Mouse (Mus musculus): ENCODE measurements around the gene Lrrc25. TPM values are rescaled to one million over a fixed set of nuclear protein-coding genes. Genes with fewer than 3 reads are reported as not detected.
"Not testable (repeated sequence)": the region's sequence is repeated elsewhere in the genome, so short reads cannot be mapped to it uniquely, and the experiment has no call there.

Gene Lrrc25
- polyA plus RNA-seq, 1 experiment: 0.33 TPM

GRCm38 (mm10) chr8:70584606-70585257 lies 31.2 kb upstream of the Lrrc25 start:
- peaks cover 22% of the 10 kb centered on the region for H3K4me1 ChIP-seq (ENCODE audit: control insufficient read depth, insufficient read depth, low read length)
- DNase-seq: no peak
- no peaks in the 10 kb centered on the region for H3K27me3 ChIP-seq (ENCODE audit: control insufficient read depth, insufficient read depth, low read length)
- WGBS: 67% methylated on average over 9 of the region's 9 CpGs
- TF ChIP-seq CTCF (IDR thresholded peaks at IDR 0.05; ENCODE audit: borderline replicate concordance, insufficient read depth, low read depth, low read length): no peak
- no peak for TF ChIP-seq POLR2A (IDR thresholded peaks at IDR 0.05; ENCODE audit: borderline replicate concordance, insufficient read depth, low read length)
- no peak overlapping the region for H3K4me3 ChIP-seq (replicated peaks; ENCODE audit: insufficient read depth, low read depth, low read length)
- H3K27ac ChIP-seq (ENCODE audit: insufficient read depth, low read length): peak overlapping the region; percentile 57

- peak; percentile 62 to 67 for DNase-seq
Measured at GRCm38 (mm10) chr8:70585258-70585652, 30.7 kb upstream of the Lrrc25 start.

GRCm38 (mm10) chr8:70587955-70588354 lies 28.0 kb upstream of the Lrrc25 start:
- H3K27me3 ChIP-seq (ENCODE audit: control insufficient read depth, insufficient read depth, low read length); H3K4me3 ChIP-seq (replicated peaks; ENCODE audit: insufficient read depth, low read depth, low read length); DNase-seq; H3K27ac ChIP-seq (ENCODE audit: insufficient read depth, low read length): not testable (repeated sequence)
- WGBS: 97% methylated on average over 4 of the region's 4 CpGs
- H3K4me1 ChIP-seq (ENCODE audit: control insufficient read depth, insufficient read depth, low read length): peaks cover 20% of the 10 kb centered on the region

More at GRCm38 (mm10) chr8:70585258-70585652, 30.7 kb upstream of the Lrrc25 start:
- peaks cover 22% of the 10 kb centered on the region for H3K4me1 ChIP-seq (ENCODE audit: control insufficient read depth, insufficient read depth, low read length)
- H3K27me3 ChIP-seq (ENCODE audit: control insufficient read depth, insufficient read depth, low read length): no peaks in the 10 kb centered on the region
- no peak for TF ChIP-seq POLR2A (IDR thresholded peaks at IDR 0.05; ENCODE audit: borderline replicate concordance, insufficient read depth, low read length)
- TF ChIP-seq CTCF (IDR thresholded peaks at IDR 0.05; ENCODE audit: borderline replicate concordance, insufficient read depth, low read depth, low read length): peak; percentile 72
- WGBS: 46% methylated on average over 7 of the region's 7 CpGs
- H3K27ac ChIP-seq (ENCODE audit: insufficient read depth, low read length): peak overlapping the region; percentile 49; the same call in 1 of the 2 replicates
- H3K4me3 ChIP-seq (replicated peaks; ENCODE audit: insufficient read depth, low read depth, low read length): no peak overlapping the region

DNA sequence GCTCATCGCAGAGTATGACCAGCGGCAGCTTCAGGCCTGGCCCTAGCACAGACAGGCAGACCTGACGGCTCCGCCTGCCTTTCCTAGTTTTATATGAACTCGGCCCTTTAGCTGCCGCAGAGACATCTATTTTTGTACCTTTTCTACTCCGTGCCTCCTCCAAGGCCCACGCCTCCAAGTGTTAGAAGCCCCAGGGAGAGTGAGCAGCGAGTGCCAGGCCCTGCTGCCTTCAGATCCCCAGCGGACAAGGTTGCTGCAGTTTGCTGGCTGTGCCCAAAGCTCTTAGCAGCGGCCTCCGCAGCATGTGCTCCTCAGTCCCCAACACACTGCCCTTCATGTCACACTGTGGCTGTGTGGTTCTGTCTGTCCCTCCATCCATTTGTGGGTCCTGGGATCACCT lies 24.4 kb upstream of the Lrrc25 start:
- Histone ChIP-seq H3K27ac (ENCODE audit: insufficient read depth, low read length) (no peak overlapping the region), H3K4me3 (replicated peaks; ENCODE audit: insufficient read depth, low read depth, low read length) (no peak overlapping the region), H3K27me3 (ENCODE audit: control insufficient read depth, insufficient read depth, low read length) (no peaks in the 10 kb centered on the region), H3K4me1 (ENCODE audit: control insufficient read depth, insufficient read depth, low read length) (peaks cover 9% of the 10 kb centered on the region; the same call in 1 of the 2 replicates)
- no peak for DNase-seq
- WGBS: 64% methylated on average over 12 of the region's 12 CpGs
- no peak for TF ChIP-seq CTCF (IDR thresholded peaks at IDR 0.05; ENCODE audit: borderline replicate concordance, insufficient read depth, low read depth, low read length)
- no peak for TF ChIP-seq POLR2A (IDR thresholded peaks at IDR 0.05; ENCODE audit: borderline replicate concordance, insufficient read depth, low read length)

GRCm38 (mm10) chr8:70593173-70593572 lies 22.8 kb upstream of the Lrrc25 start:
- whole genome bisulfite sequencing: 74% methylated on average over 8 of the region's 8 CpGs
- DNase-seq: no peak
- TF ChIP-seq CTCF (IDR thresholded peaks at IDR 0.05; ENCODE audit: borderline replicate concordance, insufficient read depth, low read depth, low read length) (no peak), POLR2A (IDR thresholded peaks at IDR 0.05; ENCODE audit: borderline replicate concordance, insufficient read depth, low read length) (no peak)
- no peaks in the 10 kb centered on the region for H3K27me3 ChIP-seq (ENCODE audit: control insufficient read depth, insufficient read depth, low read length)
- no peak overlapping the region for H3K4me3 ChIP-seq (replicated peaks; ENCODE audit: insufficient read depth, low read depth, low read length)
- H3K4me1 ChIP-seq (ENCODE audit: control insufficient read depth, insufficient read depth, low read length): peaks cover 9% of the 10 kb centered on the region; the same call in 1 of the 2 replicates
- no peak overlapping the region; the same call in 1 of the 2 replicates for H3K27ac ChIP-seq (ENCODE audit: insufficient read depth, low read length)

DNA sequence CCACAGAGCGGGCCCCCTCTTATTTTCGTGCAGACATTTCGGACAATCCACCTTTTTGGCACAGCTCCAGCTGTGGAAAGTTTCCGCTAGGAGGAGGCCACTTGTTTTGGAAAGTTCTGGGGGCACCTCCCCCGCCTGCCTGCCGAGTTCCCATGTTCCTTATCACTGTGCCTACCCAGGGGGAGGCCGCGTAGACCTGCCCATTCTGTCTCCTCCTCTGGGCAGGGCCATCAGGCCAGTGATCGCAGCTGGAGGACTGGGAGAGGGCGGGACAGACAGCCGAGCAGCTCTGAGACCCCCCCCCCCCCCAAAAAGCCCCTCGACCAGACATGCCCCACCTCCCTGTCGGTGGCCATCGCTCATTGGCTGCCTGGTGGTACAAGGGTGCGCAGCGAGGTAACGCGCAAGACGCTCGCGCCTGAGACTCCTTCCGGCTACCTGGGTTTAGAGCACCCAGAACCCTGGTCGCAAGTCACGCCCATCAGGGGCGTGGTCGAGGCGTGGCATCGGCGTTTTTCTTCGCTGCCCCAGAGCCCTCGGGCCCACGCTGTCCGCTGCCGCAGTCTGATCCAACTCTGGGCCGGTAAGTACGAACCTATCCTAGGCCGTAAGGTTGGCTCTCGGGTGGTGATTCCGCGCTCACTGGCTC lies 21.9 kb upstream of the Lrrc25 start, which contains the start of gene Isyna1:
Gene Isyna1 (plus strand): TSS at position 413 of the 649 bp plus-strand sequence.
- 3% methylated on average over 40 of the region's 40 CpGs for WGBS
- peak within 1 kb of the TSS; percentile 59 for H3K4me3 ChIP-seq (replicated peaks; ENCODE audit: insufficient read depth, low read depth, low read length)
- no peak within 1 kb of the TSS; the same call in 1 of the 2 replicates for H3K27ac ChIP-seq (ENCODE audit: insufficient read depth, low read length)
- peak; percentile 65 to 73 for DNase-seq
- no peak for TF ChIP-seq CTCF (IDR thresholded peaks at IDR 0.05; ENCODE audit: borderline replicate concordance, insufficient read depth, low read depth, low read length)
- TF ChIP-seq POLR2A (IDR thresholded peaks at IDR 0.05; ENCODE audit: borderline replicate concordance, insufficient read depth, low read length): peak; percentile 26; the same call in 1 of the 2 replicates
- H3K27me3 ChIP-seq (ENCODE audit: control insufficient read depth, insufficient read depth, low read length): no peaks in the 10 kb centered on the region
- H3K4me1 ChIP-seq (ENCODE audit: control insufficient read depth, insufficient read depth, low read length): peaks cover 14% of the 10 kb centered on the region; the same call in 1 of the 2 replicates

DNA sequence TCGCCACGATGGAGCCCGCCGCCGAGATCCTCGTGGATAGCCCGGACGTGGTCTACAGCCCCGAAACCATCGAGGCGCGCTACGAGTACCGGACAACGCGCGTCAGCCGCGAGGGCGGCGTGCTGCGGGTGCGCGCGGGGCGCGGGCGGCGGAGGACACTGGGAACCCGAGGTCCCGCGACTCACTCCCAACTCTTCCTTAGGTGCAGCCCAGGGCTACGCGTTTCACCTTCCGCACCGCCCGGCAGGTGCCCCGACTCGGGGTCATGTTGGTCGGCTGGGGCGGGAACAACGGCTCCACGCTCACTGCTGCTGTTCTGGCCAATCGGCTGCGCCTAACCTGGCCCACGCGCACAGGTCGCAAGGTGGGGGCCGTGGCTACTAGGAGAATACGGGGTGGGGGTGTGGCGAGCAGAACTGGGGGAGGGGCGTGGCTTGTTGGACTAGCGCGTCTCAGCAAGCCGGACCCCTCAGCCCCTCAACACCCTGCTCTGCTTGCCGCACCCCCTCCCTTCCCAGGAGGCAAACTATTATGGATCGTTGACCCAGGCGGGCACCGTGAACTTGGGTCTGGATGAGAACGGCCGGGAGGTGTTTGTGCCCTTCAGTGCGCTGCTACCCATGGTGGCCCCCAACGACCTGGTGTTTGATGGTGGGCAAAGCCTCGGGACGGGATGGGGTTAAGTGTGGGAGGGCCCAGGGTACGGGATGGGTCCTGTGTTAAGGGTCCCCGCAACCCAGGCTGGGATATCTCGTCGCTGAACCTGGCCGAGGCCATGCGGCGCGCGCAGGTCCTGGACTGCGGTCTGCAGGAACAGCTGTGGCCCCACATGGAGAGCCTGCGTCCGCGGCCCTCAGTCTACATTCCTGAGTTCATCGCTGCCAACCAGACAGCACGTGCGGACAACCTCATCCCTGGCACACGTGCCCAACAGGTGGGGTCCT lies 21.1 kb upstream of the Lrrc25 start:
- WGBS: 7% methylated on average over 82 of the region's 82 CpGs
- no peak overlapping the region for H3K27ac ChIP-seq (ENCODE audit: insufficient read depth, low read length)
- TF ChIP-seq CTCF (IDR thresholded peaks at IDR 0.05; ENCODE audit: borderline replicate concordance, insufficient read depth, low read depth, low read length) (no peak), POLR2A (IDR thresholded peaks at IDR 0.05; ENCODE audit: borderline replicate concordance, insufficient read depth, low read length) (no peak)
- H3K27me3 ChIP-seq (ENCODE audit: control insufficient read depth, insufficient read depth, low read length): no peaks in the 10 kb centered on the region
- H3K4me1 ChIP-seq (ENCODE audit: control insufficient read depth, insufficient read depth, low read length): peaks cover 14% of the 10 kb centered on the region; the same call in 1 of the 2 replicates
- peak in 1 of 2 experiments; percentile 56 for DNase-seq
- H3K4me3 ChIP-seq (replicated peaks; ENCODE audit: insufficient read depth, low read depth, low read length): peak overlapping the region; percentile 59
